Mouse (Mus musculus) heart, adult 2 months (tissue): ENCODE results near the gene Amotl1.

ENCODE experiments used
- CTCF ChIP-seq: fragments of 200-600 bp; IDR thresholded peaks from 2 replicates; pipeline ENCODE4 v1.8.1; 2022; ENCODE audit warnings: antibody characterized with exemption, mild to moderate bottlenecking, moderate library complexity
- POLR2A ChIP-seq: fragments of 200-500 bp; IDR thresholded peaks from 2 replicates; pipeline ENCODE4 v1.6.1; 2011; ENCODE audit warnings: mild to moderate bottlenecking, low read depth, low read length, control low read depth; ENCODE audit not compliant: insufficient read depth

GRCm38 (mm10) chr9:14523408-14524043 is 121.3 kb downstream of the Amotl1 start:
- TF ChIP-seq CTCF (no peak; the same call in 1 of the 2 replicates), POLR2A (no peak)
